Mouse (Mus musculus): ENCODE data around the gene Ubl3.

Gene Ubl3

DNA sequence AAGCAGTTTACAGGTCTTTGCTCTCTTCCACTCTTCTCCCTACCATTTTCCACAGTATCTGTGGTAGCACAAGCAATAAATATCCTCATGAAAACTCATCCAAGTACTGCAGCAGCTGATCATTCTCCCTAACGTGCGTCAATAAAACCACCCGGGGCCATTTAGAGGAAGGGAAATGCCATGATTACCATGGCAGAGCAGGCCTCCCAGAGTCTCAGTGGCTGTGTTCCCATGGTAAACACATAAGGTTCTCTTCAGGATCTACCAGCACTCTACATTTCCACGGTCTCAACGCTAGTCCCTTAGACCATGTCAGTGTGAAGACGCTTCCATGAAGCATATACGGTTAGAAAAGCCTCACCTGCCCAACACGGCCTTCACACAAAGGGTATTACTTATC, 26.0 kb downstream of the Ubl3 start:
- no peak for ATAC-seq (ENCODE audit: low TSS enrichment)

- ATAC-seq (ENCODE audit: low TSS enrichment) = peak; percentile 50
Measured at GRCm38 (mm10) chr5:148523202-148523971, 29.2 kb downstream of the Ubl3 start.

DNA sequence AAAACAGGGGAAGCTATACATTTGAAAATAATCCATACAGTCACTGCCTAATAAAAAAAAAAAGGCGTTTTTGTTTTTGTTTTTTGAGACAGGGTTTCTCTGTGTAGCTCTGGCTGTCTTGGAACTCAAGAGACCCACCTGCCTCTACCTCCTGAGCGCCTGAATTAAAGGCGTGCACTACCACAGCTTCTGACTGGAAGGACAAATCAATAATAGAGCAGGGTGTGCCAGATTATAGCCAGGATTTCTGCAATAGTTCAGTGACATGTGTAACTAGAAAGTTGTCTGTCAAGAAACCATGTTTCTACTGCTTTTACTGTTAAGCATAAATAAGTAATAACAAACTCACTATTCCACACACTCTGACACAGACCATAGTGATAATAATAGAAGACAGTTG, 30.2 kb downstream of the Ubl3 start:
- ATAC-seq (ENCODE audit: low TSS enrichment) = no peak

- no peak for ATAC-seq (ENCODE audit: low TSS enrichment)
Measured at GRCm38 (mm10) chr5:148517445-148517844, 35.1 kb downstream of the Ubl3 start.

GRCm38 (mm10) chr5:148512042-148512640, 40.4 kb downstream of the Ubl3 start:
- ATAC-seq (ENCODE audit: low TSS enrichment) = no peak

- no peak for ATAC-seq (ENCODE audit: low TSS enrichment)
Measured at GRCm38 (mm10) chr5:148510265-148510664, 42.3 kb downstream of the Ubl3 start.

- no peak for ATAC-seq (ENCODE audit: low TSS enrichment)
Measured at GRCm38 (mm10) chr5:148509731-148510130, 42.9 kb downstream of the Ubl3 start.

GRCm38 (mm10) chr5:148508901-148509604, 43.5 kb downstream of the Ubl3 start:
- ATAC-seq (ENCODE audit: low TSS enrichment) = peak; percentile 75

GRCm38 (mm10) chr5:148505381-148505780, 47.2 kb downstream of the Ubl3 start:
- ATAC-seq (ENCODE audit: low TSS enrichment) = no peak

- ATAC-seq (ENCODE audit: low TSS enrichment) = peak; percentile 38
Measured at GRCm38 (mm10) chr5:148502237-148502636, 50.4 kb downstream of the Ubl3 start.

DNA sequence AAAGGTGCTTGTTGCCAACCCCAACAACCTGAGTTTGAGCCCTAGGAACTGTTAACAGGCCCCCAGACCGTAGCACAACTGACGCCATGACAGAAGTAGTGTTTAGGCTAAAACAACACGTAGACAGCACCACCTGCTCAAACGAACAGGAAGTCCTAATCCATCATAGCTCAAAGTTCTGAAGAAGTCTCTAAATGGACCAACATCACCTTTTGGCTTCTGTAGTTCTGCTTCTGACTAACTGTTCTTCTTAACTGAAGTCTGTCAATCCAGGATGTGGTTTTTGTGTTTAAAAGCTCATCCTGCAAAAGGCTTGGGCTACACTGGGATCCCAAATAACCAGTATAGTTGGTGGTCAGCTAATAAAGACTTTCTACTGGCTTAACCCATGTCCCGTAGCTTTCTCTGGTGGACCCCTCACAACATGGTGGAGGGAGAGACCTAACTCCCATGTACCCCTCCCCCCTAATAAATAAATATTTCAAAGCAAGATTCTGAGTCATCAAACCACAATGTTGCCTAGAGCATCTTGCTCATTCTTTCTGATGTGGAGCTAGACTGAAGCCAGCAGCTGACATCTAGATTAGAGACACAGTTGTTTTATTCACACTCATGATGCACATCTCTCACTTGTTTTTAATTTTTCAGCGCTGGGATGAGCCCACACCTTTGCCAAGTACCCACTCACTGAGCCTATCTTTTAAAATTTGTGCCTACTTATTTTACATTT, 51.2 kb downstream of the Ubl3 start:
- no peak for ATAC-seq (ENCODE audit: low TSS enrichment)

GRCm38 (mm10) chr5:148500516-148500915, 52.1 kb downstream of the Ubl3 start:
- peak; percentile 53 for ATAC-seq (ENCODE audit: low TSS enrichment)

DNA sequence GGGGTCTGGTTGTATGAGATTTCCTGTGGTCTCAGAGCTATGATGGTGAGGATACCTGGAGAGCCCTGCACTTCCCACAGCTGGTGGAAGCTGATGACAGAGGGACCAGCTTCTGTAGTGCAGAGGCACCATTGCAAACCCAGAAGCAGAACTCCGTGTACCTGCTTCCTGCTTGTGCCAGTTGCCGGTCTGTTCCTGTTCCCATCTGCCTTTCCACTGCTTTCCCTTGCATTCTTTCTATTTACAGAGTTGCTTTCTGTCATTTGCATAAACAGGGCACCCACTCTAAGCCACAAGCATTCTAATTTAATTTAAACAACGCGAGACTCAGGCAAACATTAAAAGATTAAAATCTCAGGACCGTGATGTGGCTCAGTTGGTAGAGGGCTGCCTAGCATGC, 53.0 kb downstream of the Ubl3 start:
- peak; percentile 76 for ATAC-seq (ENCODE audit: low TSS enrichment)

DNA sequence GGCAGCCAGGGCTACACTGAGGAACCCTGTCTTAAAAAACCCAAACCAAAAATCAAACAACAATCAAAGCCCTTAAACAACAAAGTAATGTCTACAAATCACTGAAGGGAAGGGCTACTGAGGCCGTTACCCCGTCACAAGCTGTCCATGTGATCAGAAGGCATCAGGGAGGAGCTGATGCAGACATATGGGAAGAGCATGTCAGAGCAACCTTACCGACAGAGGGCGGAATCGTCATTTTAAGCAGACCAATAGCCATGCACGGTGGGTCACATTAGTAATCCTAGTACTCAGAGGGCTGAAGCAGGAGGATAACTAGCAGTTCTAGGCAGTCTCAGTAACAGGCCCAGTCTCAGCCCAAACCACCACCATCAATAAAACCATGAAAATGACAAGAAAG, 56.6 kb downstream of the Ubl3 start:
- no peak for ATAC-seq (ENCODE audit: low TSS enrichment)

GRCm38 (mm10) chr5:148495173-148495572, 57.4 kb downstream of the Ubl3 start:
- no peak for ATAC-seq (ENCODE audit: low TSS enrichment)

DNA sequence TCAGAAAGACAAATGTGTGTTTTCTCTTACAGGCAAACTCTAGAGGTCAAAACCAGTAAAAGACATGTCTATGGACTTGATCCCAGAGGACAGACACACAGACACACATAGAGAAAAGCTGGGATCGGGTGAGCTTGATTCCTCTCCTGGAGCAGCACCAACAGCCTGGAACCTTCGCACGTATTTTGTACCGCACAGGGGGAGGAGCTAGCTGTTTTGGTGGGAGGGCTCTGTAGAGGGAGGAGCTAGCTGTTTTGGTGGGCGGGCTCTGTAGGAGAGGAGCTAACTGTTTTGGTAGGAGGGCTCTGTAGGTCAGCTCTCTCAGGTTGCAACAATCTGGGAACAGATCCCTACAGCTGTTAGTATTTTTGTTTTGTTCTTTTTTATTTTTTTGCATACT, 58.3 kb downstream of the Ubl3 start:
- no peak for ATAC-seq (ENCODE audit: low TSS enrichment)

GRCm38 (mm10) chr5:148493025-148493424, 59.6 kb downstream of the Ubl3 start:
- no peak for ATAC-seq (ENCODE audit: low TSS enrichment)

DNA sequence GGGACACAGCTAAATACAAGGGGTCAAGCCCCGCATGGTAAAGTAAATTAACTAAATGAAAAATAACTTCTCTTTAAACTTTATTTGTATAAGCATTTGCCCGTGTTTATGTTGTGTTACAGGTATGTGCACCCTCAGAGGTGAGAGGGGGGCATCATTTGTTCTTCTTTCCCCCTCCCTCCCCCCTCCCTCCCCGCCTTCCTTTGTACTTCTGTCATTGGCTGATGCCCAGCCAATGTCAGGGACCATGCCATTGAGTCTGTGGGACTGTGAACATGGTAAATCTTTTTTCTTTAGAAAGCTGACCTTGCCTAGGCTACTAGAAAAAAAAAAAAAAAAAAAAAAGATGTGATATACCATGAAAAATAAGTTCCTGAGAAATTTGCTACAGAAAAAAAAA, 62.2 kb downstream of the Ubl3 start:
- no peak for ATAC-seq (ENCODE audit: low TSS enrichment)

DNA sequence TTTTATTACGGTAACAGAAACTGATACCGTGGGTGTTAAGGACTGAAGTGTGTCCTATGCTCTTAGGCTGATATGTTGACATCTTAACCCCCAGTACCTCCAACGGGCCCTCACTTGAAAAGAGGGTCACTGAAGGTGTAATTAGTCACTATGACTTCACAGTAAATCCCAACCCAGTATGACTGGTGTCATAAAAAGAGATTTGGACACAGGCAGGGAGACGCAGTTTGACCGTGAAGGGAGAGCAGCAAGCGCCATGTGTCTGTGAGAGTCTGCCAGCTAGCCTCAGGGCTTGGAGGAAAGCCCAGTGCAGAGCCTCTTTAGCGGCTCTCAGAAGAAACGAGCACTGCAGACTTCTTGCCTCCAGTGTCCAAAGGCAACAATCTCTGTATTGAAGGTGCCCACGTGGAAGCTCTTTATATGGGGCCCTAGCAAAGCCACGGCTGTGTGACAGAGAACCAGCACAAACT, 62.8 kb downstream of the Ubl3 start:
- peak; percentile 90 for ATAC-seq (ENCODE audit: low TSS enrichment)

DNA sequence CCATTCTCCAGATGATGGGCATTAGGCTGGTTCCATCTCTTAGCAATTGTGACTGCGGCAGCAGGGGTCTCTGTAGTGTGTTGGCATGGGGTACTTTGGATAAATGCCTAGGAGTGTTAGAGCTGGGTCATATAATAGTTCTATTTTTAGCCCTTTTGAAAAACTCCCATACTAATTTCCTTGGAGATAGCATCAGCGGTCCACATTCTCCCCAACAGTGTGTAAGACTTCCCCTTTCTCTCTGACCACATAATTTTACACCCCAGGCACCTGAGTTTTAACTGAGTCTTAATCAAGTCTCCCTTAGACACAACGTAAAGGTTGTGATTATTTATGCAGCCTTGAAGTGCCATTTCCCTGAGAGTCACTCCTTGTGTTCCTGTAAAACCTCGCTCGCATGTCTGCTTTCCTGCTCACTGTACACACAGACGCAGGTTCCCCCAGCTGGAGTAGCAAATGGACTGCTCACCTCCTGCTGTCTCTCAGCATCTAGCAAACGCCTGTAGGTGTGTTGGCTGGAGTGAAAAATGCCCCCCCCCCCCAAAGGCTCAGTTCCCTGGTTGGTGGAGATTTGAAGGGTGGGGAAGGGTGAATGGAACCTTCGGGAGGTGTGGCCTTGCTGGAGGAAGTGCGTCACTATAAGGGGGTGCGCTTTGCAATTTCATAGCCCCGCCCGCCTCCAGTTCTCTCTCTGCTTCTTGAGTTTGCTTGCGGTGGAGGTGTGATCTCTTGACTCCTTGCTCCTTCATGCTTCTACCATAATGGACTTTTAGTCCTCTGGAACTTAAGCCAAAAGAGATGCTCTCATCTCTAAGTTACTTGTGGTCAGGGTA, 63.5 kb downstream of the Ubl3 start:
- peak; percentile 74 for ATAC-seq (ENCODE audit: low TSS enrichment)

GRCm38 (mm10) chr5:148486202-148486601, 66.4 kb downstream of the Ubl3 start:
- no peak for ATAC-seq (ENCODE audit: low TSS enrichment)

Measured in frontal cortex, adult (tissue).